Mouse (Mus musculus) forebrain, embryonic 14.5 days (tissue): ENCODE data around the gene Med12l. TPM values are rescaled to one million over a fixed set of nuclear protein-coding genes. Genes with fewer than 3 reads are reported as not detected.

Experiments used
- ATAC-seq: fragments of 200-750 bp; cut with Nextera tagmentation; 2 replicates; pipeline ENCODE4 v1.8.0; 2017; ENCODE audit warnings: mild to moderate bottlenecking, moderate library complexity
- DNase-seq: peaks from one replicate; pipeline ENCODE4 v3.0.0-alpha.2; 2015; ENCODE audit warnings: low spot score
- H3K27ac ChIP-seq: fragments of 300-500 bp; sonication (generic); 2 replicates; pipeline ENCODE4 v1.5.1; 2014; ENCODE audit warnings: low read depth, mild to moderate bottlenecking, control low read depth, low read length, moderate library complexity
- H3K27me3 ChIP-seq: fragments of 300-500 bp; sonication (generic); replicated peaks from 2 replicates; pipeline ENCODE4 v1.6.1; 2014; ENCODE audit warnings: low read length, control low read depth, mixed read lengths; ENCODE audit not compliant: control insufficient read depth, insufficient read depth
- H3K36me3 ChIP-seq: fragments of 300-500 bp; sonication (generic); 2 replicates; pipeline ENCODE4 v1.6.1; 2014; ENCODE audit warnings: low read length, control low read depth; ENCODE audit not compliant: control insufficient read depth, insufficient read depth
- H3K4me1 ChIP-seq: fragments of 300-500 bp; sonication (generic); 2 replicates; pipeline ENCODE4 v1.6.1; 2014; ENCODE audit warnings: antibody characterized with exemption, low read length, control low read depth; ENCODE audit not compliant: control insufficient read depth, insufficient read depth
- H3K4me2 ChIP-seq: fragments of 300-500 bp; sonication (generic); 2 replicates; pipeline ENCODE4 v1.6.1; 2014; ENCODE audit warnings: mild to moderate bottlenecking, control low read depth, low read length
- H3K4me3 ChIP-seq: fragments of 300-500 bp; sonication (generic); 2 replicates; pipeline ENCODE4 v1.5.1; 2014; ENCODE audit warnings: low read depth, low read length, control low read depth
- H3K9ac ChIP-seq: fragments of 300-500 bp; sonication (generic); 2 replicates; pipeline ENCODE4 v1.6.1; 2014; ENCODE audit warnings: mild to moderate bottlenecking, low read length, control low read depth, moderate library complexity
- H3K9me3 ChIP-seq: fragments of 300-500 bp; sonication (generic); replicated peaks from 2 replicates; pipeline ENCODE4 v1.6.1; 2016; ENCODE audit warnings: low read length, control low read depth, mixed read lengths; ENCODE audit not compliant: control insufficient read depth
- whole genome bisulfite sequencing: fragments of 180-500 bp; shearing (Covaris S2); extraction: QIAGEN DNeasy Blood & Tissue Kit; methylation state at CpG from one replicate; pipeline ENCODE4 v1.1.7; 2014; 5-methylcytosine and 5-hydroxymethylcytosine counted together
- polyA plus RNA-seq: library from polyadenylated mRNA; unstranded; fragments of >200 nt; fragmentation: Nextera tagmentation; extraction: Ambion mirVana; gene quantifications from 2 replicates; pipeline ENCODE4 v1.2.1, GENCODE M21; 2014

Med12l gene
- polyA plus RNA-seq, 1 experiment from 2014 or later: 2.3 TPM

DNA sequence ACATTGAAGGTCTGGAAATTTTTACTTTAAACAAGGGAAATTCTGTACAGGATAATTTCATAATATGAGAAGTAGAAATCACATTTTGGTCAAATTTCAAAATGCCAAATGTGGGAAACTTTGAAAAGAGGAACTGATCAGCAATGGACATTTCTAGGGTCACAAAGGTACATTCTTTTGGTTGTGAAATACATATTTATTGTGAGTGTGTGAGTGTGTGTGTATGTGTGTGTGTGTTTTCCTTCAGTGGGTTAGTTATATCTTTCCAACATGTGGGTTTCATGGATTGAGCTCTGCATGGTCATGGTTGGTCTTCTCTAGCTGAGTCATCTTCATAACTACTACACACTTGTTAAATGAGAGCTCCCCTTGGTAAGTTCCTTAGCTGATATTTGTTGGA lies 206.8 kb downstream of the Med12l start:
- no peak overlapping the region for H3K9ac ChIP-seq
- H3K36me3 ChIP-seq: no peaks in the 10 kb centered on the region
- DNase-seq (no peak), ATAC-seq (no peak)
- H3K27ac ChIP-seq: no peak overlapping the region
- no peaks in the 10 kb centered on the region for H3K4me1 ChIP-seq
- H3K4me2 ChIP-seq: no peak overlapping the region
- no peaks in the 10 kb centered on the region for H3K9me3 ChIP-seq
- no peak overlapping the region for H3K4me3 ChIP-seq
- no peaks in the 10 kb centered on the region for H3K27me3 ChIP-seq

DNA sequence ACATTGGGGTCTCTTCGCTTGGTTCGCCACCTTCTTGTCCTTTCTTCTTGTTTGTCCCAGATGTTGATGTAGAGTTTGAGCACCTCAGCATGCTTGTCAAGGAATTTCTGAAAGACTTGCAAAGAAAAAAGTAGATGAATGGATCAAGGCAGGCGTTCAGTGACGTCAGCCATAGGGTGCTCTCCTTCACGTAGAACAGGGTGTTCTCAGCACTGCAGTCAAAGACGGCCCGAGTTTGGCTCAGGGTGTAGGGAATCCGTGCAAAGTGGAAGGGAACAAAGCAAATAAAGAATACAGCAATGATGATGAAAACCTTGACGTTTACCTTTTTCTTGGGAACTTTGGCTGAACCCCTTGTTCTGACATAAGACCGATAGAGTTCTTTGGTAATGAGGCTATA lies 211.6 kb downstream of the Med12l start:
- no peaks in the 10 kb centered on the region for H3K4me1 ChIP-seq
- 93% methylated on average over 10 of the region's 10 CpGs for WGBS
- H3K9me3 ChIP-seq: no peaks in the 10 kb centered on the region
- no peak for DNase-seq
- ATAC-seq: no peak
- H3K36me3 ChIP-seq: no peaks in the 10 kb centered on the region
- H3K9ac ChIP-seq: no peak overlapping the region
- no peak overlapping the region for H3K27ac ChIP-seq
- no peak overlapping the region for H3K4me2 ChIP-seq
- H3K27me3 ChIP-seq: no peaks in the 10 kb centered on the region
- no peak overlapping the region for H3K4me3 ChIP-seq

DNA sequence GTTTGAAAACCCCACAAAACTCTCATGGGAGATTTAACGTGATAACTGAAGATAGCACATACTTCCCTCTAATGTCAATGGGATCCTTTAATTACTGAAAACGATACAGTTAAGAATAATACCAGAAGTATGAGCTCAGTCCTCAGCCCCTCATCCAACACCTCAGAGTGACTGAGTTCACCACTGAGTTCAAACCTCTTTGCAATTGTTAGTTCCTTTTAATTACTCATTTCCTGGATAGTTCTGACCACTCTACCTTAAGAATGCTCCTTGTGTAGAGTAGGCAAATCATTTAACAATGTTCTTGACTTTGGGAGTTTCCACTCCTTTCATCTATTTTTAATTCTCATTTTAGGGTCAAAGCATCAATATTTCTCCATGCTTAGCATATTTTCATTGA lies 213.7 kb downstream of the Med12l start:
- Histone ChIP-seq H3K27me3 (no peaks in the 10 kb centered on the region), H3K36me3 (no peaks in the 10 kb centered on the region), H3K9me3 (no peaks in the 10 kb centered on the region), H3K4me2 (no peak overlapping the region), H3K4me1 (no peaks in the 10 kb centered on the region), H3K27ac (no peak overlapping the region), H3K9ac (no peak overlapping the region), H3K4me3 (no peak overlapping the region)
- ATAC-seq (no peak), DNase-seq (no peak)
- 85% methylated on average over 2 of the region's 2 CpGs for WGBS

DNA sequence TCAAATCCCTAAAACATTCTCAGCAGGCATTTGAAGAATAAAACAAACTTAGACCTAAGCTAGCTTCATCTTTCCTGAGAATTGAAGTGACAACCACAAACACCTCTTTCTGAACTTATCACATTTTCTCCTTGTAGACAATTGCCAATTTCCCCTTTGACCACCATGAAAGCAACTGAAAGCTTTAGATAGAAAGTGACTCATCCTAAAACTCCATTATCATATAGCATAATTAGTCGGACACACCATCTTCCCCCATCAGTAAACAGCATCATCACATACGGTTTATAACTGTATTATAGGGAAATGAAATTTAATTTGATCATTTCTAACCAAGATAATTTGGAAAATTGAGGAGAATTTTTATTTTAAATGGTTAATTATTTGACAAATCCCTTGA lies 216.7 kb downstream of the Med12l start:
- no peak overlapping the region for H3K4me3 ChIP-seq

DNA sequence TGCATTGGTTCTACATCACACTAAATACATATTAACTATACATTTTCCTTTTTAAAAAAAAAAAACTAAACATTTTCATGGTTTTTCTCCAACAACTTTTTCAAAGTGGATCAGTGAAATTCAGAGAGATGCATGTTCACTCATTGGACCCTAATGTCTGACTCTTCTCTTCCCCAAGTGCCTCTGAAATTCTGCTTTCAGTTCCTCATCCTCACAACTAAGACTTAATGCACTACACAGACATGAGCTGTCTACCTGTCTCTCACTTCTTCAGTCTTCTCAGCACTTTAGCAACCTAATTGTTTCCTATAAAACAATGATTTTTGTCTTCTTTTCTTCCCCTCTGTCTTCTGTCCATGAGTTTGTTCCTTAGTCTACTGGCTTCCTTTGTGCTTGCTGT lies 219.8 kb downstream of the Med12l start:
- H3K4me3 ChIP-seq: no peak overlapping the region
- H3K9me3 ChIP-seq: no peaks in the 10 kb centered on the region
- no peak overlapping the region for H3K4me2 ChIP-seq
- no peak for ATAC-seq
- no peak overlapping the region for H3K9ac ChIP-seq
- no peaks in the 10 kb centered on the region for H3K4me1 ChIP-seq
- no peak overlapping the region for H3K27ac ChIP-seq
- no peaks in the 10 kb centered on the region for H3K27me3 ChIP-seq
- no peaks in the 10 kb centered on the region for H3K36me3 ChIP-seq
- DNase-seq: no peak

More for the DNA sequence above, 216.7 kb downstream of the Med12l start:
- ATAC-seq (no peak), DNase-seq (no peak)
- Histone ChIP-seq H3K36me3 (no peaks in the 10 kb centered on the region), H3K27me3 (no peaks in the 10 kb centered on the region), H3K9ac (no peak overlapping the region), H3K4me2 (no peak overlapping the region), H3K4me1 (no peaks in the 10 kb centered on the region), H3K9me3 (no peaks in the 10 kb centered on the region), H3K27ac (no peak overlapping the region)
- 89% methylated on average over 2 of the region's 2 CpGs for WGBS

DNA sequence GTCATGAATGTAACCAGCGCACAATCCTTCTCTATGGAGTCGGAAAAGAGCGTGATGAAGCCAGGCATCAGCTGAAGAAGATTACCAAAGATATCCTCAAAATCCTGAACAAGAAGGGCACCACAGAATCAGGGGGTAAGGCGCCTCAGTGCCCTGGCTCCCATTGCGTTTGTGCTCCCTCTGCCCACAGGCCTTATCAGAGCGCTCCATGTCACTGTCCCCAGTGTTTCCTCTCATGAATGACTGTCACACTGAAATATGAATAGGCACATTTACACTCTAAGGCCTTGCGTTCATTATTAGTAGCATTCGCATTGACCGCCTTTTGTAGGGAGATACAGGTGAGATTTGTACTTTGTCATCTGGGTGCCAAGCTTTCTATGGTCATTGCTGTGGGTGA lies 222.1 kb downstream of the Med12l start:
- ATAC-seq (no peak), DNase-seq (no peak)
- H3K27me3 ChIP-seq: no peaks in the 10 kb centered on the region
- H3K27ac ChIP-seq: no peak overlapping the region
- H3K4me2 ChIP-seq: no peak overlapping the region
- H3K9ac ChIP-seq: no peak overlapping the region
- H3K4me3 ChIP-seq: no peak overlapping the region
- no peaks in the 10 kb centered on the region for H3K9me3 ChIP-seq
- no peaks in the 10 kb centered on the region for H3K36me3 ChIP-seq
- 96% methylated on average over 9 of the region's 9 CpGs for WGBS
- no peaks in the 10 kb centered on the region for H3K4me1 ChIP-seq

DNA sequence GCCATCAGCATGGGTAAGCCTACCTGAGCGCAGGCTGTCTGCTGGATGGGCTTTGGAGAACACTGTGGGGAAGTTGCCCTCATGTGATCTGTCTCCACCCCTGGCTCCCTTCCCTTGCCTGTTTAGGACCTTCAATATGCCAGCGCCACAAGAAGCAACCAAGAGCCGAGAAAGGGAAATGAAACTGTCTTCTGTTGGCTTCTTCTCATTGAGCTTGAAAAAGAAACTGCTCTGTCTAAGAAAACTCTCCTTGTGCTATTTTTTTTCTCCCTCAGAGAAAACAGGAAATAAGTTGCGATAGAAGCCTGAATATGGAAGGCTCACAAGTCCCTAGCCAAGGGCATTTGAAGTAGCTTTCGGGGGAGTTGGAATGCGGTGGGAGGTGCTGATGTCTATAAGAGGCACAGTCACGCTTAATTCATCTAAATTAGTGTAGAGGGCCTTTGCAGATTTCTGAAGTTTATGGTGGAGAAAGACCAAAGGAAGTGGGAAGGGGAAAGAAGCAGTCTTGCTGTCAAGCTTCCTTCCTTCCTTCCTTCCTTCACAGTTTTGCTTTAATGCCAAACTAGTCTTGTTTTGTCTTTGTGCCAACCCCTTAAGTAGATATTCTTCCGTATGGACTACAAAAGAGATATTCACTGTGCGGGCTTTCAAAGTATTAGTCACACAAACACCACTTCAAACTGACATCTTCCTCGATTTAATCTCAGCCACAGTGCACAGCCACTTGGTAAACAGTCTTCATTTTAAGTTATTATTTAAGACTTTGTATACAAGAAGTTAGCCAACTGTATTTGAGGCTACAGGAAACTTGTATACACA lies 223.3 kb downstream of the Med12l start:
- no peak for DNase-seq
- ATAC-seq: no peak

DNA sequence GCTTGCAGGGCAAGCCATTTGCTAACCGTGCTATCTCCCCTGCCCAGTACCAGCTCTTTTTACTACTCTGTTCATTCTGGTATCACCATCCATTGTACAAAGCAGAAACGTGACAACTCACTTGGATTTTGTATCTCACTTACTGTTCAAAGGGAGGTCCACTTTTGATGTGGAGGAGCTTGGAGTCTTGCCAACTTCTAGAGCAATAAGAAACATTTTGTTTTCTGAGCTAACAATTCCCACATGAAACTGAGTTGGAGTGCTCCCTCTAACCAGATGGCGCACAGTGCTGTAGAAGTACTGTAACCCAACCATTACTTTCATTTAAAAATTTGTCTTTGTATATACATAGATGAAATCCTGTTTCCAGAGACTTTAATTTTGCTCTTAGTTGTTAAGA lies 225.3 kb downstream of the Med12l start:
- no peak overlapping the region for H3K9ac ChIP-seq
- no peaks in the 10 kb centered on the region for H3K4me1 ChIP-seq
- H3K27me3 ChIP-seq: no peaks in the 10 kb centered on the region
- ATAC-seq: no peak
- peak; percentile 20 for DNase-seq
- 71% methylated on average over 3 of the region's 3 CpGs for WGBS
- H3K36me3 ChIP-seq: no peaks in the 10 kb centered on the region
- no peak overlapping the region for H3K4me3 ChIP-seq
- H3K9me3 ChIP-seq: no peaks in the 10 kb centered on the region
- no peak overlapping the region for H3K4me2 ChIP-seq
- no peak overlapping the region for H3K27ac ChIP-seq

More for the DNA sequence above, 223.3 kb downstream of the Med12l start:
- Histone ChIP-seq H3K9ac (no peak overlapping the region), H3K27ac (no peak overlapping the region), H3K4me1 (no peaks in the 10 kb centered on the region), H3K9me3 (no peaks in the 10 kb centered on the region), H3K4me2 (no peak overlapping the region), H3K36me3 (no peaks in the 10 kb centered on the region), H3K27me3 (no peaks in the 10 kb centered on the region), H3K4me3 (no peak overlapping the region)
- 78% methylated on average over 10 of the region's 10 CpGs for WGBS

DNA sequence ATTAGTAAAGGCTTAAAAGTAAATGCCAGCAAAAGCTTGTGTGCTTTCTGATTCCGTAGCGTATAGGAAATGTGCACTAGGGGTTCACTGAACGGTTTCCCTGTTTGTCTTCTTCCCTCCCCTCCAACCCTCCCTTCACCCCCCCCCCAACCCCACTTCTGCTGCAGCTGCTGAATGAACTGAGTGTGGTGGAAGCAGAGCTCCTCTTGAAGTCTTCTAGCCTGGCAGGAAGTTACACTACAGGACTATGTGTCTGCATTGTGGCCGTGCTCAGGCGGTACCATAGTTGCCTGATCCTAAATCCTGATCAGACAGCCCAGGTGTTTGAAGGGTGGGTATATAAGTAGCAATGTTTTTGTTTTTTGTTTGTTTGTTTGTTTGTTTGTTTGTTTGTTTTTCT lies 229.3 kb downstream of the Med12l start:
- no peak overlapping the region for H3K4me2 ChIP-seq
- H3K27ac ChIP-seq: no peak overlapping the region
- ATAC-seq (no peak), DNase-seq (no peak)
- no peaks in the 10 kb centered on the region for H3K4me1 ChIP-seq
- no peaks in the 10 kb centered on the region for H3K36me3 ChIP-seq
- H3K9me3 ChIP-seq: no peaks in the 10 kb centered on the region
- H3K4me3 ChIP-seq: no peak overlapping the region
- WGBS: 79% methylated on average over 5 of the region's 5 CpGs
- H3K9ac ChIP-seq: no peak overlapping the region
- H3K27me3 ChIP-seq: no peaks in the 10 kb centered on the region
